Mouse (Mus musculus): ENCODE measurements at regions not wholly inside any gene's neighbourhood (a gene's known extent, or its start where the extent isn't known, plus 50 kb on each side); places are given as distances from the start of the nearest gene placed in this dataset.

DNA sequence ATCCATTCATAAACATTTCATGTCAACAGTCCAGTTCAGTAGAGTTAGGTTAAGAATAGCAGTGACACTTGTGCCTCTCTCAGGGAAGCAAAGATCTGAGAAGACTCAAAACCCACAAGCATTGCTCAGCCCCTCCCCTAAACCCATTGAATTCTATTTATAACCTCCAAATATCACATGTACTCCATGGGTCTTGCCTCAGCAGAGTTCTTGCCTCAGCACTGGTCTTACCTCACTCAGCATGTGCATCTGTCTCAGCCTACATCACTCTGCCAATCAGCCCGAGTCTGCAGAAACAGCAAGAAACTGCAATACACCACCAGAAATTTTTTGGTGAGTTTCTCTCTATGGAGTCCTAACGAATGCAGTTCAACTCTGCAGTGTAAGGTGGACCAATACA is 478.8 kb upstream of the Vstm2b start:
- ATAC-seq (ENCODE audit: insufficient read depth, low FRiP score): no peak
- no peaks in the 10 kb centered on the region for H3K27me3 ChIP-seq (ENCODE audit: control insufficient read depth, insufficient read depth, low read length)
- H3K4me1 ChIP-seq (ENCODE audit: control insufficient read depth, insufficient read depth, low read length): no peaks in the 10 kb centered on the region
- H3K4me2 ChIP-seq (ENCODE audit: low read depth, low read length): no peak overlapping the region
- H3K9ac ChIP-seq (ENCODE audit: low read length): no peak overlapping the region
- no peaks in the 10 kb centered on the region for H3K9me3 ChIP-seq (replicated peaks; ENCODE audit: control insufficient read depth, low read length)
- 71% methylated on average over 2 of the region's 2 CpGs for WGBS
- H3K27ac ChIP-seq (ENCODE audit: low read length): no peak overlapping the region
- H3K4me3 ChIP-seq (replicated peaks; ENCODE audit: low read length): no peak overlapping the region
- H3K36me3 ChIP-seq (ENCODE audit: control insufficient read depth, insufficient read depth, low read length): no peaks in the 10 kb centered on the region

DNA sequence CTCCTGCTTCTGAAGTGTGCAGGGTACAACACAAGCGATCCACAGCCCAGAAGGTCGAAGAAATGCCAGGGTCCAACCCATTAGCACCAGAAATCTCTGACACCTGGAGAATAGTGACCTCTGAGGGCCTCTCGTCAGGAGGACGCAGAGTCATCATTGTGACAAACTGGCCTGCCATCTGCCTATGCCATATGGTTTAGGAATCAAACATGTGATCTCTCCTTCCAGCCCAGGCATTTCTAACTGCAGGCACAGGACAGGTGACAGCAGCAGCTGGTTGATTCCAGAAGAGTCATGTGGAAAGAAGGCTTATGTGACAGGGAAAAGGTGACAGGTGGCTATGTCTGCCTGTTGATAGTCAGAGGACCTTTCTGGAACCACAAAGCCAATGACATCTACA is 476.0 kb upstream of the Vstm2b start:
- no peak overlapping the region for H3K27ac ChIP-seq (ENCODE audit: low read length)
- WGBS: 71% methylated on average over 4 of the region's 4 CpGs
- H3K36me3 ChIP-seq (ENCODE audit: control insufficient read depth, insufficient read depth, low read length): no peaks in the 10 kb centered on the region
- no peaks in the 10 kb centered on the region for H3K9me3 ChIP-seq (replicated peaks; ENCODE audit: control insufficient read depth, low read length)
- H3K4me1 ChIP-seq (ENCODE audit: control insufficient read depth, insufficient read depth, low read length): no peaks in the 10 kb centered on the region
- no peak overlapping the region for H3K4me3 ChIP-seq (replicated peaks; ENCODE audit: low read length)
- H3K27me3 ChIP-seq (ENCODE audit: control insufficient read depth, insufficient read depth, low read length): no peaks in the 10 kb centered on the region
- no peak overlapping the region for H3K9ac ChIP-seq (ENCODE audit: low read length)
- no peak overlapping the region for H3K4me2 ChIP-seq (ENCODE audit: low read depth, low read length)
- ATAC-seq (ENCODE audit: insufficient read depth, low FRiP score): no peak

DNA sequence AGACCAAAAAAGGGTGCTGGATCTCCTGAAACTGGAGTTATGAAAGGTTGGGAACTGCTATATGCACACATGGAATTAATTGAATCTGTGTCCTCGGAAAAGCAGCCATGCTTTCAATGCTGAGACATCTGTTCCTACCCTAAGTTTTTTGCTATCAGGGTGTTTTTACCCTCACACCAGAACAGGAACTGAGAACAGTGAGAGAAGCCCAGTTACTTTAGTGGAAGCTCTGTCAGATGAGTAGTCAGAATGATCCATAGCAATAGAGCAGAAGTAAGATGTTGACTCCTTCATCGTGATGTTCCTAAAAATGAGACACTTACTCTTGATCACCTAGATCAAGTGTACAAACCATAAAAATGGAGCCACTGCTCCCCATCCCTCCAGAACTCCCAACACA is 468.7 kb upstream of the Vstm2b start:
- Histone ChIP-seq H3K4me2 (ENCODE audit: low read depth, low read length) (no peak overlapping the region), H3K36me3 (ENCODE audit: control insufficient read depth, insufficient read depth, low read length) (no peaks in the 10 kb centered on the region), H3K27me3 (ENCODE audit: control insufficient read depth, insufficient read depth, low read length) (no peaks in the 10 kb centered on the region), H3K27ac (ENCODE audit: low read length) (no peak overlapping the region), H3K9me3 (replicated peaks; ENCODE audit: control insufficient read depth, low read length) (no peaks in the 10 kb centered on the region), H3K4me1 (ENCODE audit: control insufficient read depth, insufficient read depth, low read length) (no peaks in the 10 kb centered on the region), H3K9ac (ENCODE audit: low read length) (no peak overlapping the region), H3K4me3 (replicated peaks; ENCODE audit: low read length) (no peak overlapping the region)
- 84% methylated on average over 2 of the region's 2 CpGs for WGBS
- no peak for ATAC-seq (ENCODE audit: insufficient read depth, low FRiP score)

DNA sequence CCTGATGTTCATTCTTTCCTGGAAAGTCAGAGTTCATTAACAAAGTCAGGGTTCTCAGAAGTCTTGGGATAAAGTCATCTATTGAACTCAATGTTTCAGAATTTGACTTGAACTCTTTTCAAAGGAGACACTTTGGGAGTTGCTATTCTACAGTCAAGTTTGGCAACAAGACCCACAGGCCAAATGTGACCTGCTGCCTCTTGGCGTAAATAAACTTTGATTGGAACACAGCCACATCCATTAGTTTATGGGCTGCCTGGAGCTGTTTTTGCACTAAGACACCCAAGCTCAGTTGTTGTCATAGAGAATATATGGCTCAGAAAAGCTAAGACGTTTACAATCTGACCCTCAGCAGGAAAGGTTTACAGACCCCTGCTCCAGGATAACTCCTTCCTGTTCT is 464.2 kb upstream of the Vstm2b start:
- no peak for ATAC-seq (ENCODE audit: insufficient read depth, low FRiP score)
- H3K27ac ChIP-seq (ENCODE audit: low read length): no peak overlapping the region
- no peak overlapping the region for H3K4me2 ChIP-seq (ENCODE audit: low read depth, low read length)
- H3K4me1 ChIP-seq (ENCODE audit: control insufficient read depth, insufficient read depth, low read length): no peaks in the 10 kb centered on the region
- H3K4me3 ChIP-seq (replicated peaks; ENCODE audit: low read length): no peak overlapping the region
- H3K36me3 ChIP-seq (ENCODE audit: control insufficient read depth, insufficient read depth, low read length): no peaks in the 10 kb centered on the region
- H3K9me3 ChIP-seq (replicated peaks; ENCODE audit: control insufficient read depth, low read length): no peaks in the 10 kb centered on the region
- 40% methylated on average over 2 of the region's 2 CpGs for WGBS
- no peaks in the 10 kb centered on the region for H3K27me3 ChIP-seq (ENCODE audit: control insufficient read depth, insufficient read depth, low read length)
- H3K9ac ChIP-seq (ENCODE audit: low read length): no peak overlapping the region

DNA sequence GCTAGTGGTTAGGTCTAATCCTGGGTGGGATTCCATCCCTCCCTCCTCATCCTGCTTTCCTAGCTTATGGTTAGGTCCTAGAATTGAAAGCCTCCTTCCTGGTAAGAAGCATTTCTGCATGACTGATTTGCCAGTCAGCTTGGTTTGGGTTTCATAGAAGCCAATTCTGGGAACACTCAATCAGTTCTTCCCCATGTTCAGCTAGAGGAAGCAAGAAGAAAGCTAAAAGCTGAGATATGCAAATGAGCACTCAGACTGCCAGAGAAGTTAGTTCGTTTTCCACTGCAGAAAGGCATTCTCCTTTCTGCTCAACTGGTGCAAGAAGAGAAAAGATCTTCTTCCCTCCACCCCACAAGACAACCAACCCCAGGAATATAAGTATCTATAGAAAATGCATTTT is 457.0 kb upstream of the Vstm2b start:
- Histone ChIP-seq H3K36me3 (ENCODE audit: control insufficient read depth, insufficient read depth, low read length) (no peaks in the 10 kb centered on the region), H3K4me3 (replicated peaks; ENCODE audit: low read length) (no peak overlapping the region), H3K9me3 (replicated peaks; ENCODE audit: control insufficient read depth, low read length) (no peaks in the 10 kb centered on the region), H3K9ac (ENCODE audit: low read length) (no peak overlapping the region), H3K27ac (ENCODE audit: low read length) (no peak overlapping the region), H3K4me1 (ENCODE audit: control insufficient read depth, insufficient read depth, low read length) (no peaks in the 10 kb centered on the region), H3K4me2 (ENCODE audit: low read depth, low read length) (no peak overlapping the region), H3K27me3 (ENCODE audit: control insufficient read depth, insufficient read depth, low read length) (no peaks in the 10 kb centered on the region)
- 30% methylated on average over 1 of the region's 1 CpGs for WGBS
- no peak for ATAC-seq (ENCODE audit: insufficient read depth, low FRiP score)

DNA sequence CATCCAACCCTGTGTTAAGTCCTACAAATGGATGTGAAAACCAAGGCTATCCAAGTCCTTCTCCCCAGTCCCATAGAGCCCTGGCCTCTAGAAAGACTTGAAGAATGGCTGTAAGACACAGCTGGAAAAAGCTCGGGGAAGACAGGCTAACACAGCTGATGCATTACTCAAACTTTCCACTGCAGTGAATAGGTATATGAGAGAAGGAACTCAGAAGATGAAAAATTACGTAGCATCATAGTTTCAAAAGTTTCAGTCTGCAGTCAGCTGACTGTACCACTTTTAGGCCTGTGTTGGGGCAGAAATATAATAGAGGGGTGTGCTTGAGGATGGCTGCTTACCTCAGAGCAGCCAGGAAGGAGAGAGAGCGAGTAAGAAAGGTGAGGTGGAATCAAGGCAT is 456.3 kb upstream of the Vstm2b start:
- H3K4me3 ChIP-seq (replicated peaks; ENCODE audit: low read length): no peak overlapping the region
- H3K36me3 ChIP-seq (ENCODE audit: control insufficient read depth, insufficient read depth, low read length): no peaks in the 10 kb centered on the region
- WGBS: 75% methylated on average over 3 of the region's 3 CpGs
- no peak overlapping the region for H3K27ac ChIP-seq (ENCODE audit: low read length)
- no peaks in the 10 kb centered on the region for H3K27me3 ChIP-seq (ENCODE audit: control insufficient read depth, insufficient read depth, low read length)
- H3K9me3 ChIP-seq (replicated peaks; ENCODE audit: control insufficient read depth, low read length): no peaks in the 10 kb centered on the region
- H3K9ac ChIP-seq (ENCODE audit: low read length): no peak overlapping the region
- ATAC-seq (ENCODE audit: insufficient read depth, low FRiP score): no peak
- no peaks in the 10 kb centered on the region for H3K4me1 ChIP-seq (ENCODE audit: control insufficient read depth, insufficient read depth, low read length)
- no peak overlapping the region for H3K4me2 ChIP-seq (ENCODE audit: low read depth, low read length)

DNA sequence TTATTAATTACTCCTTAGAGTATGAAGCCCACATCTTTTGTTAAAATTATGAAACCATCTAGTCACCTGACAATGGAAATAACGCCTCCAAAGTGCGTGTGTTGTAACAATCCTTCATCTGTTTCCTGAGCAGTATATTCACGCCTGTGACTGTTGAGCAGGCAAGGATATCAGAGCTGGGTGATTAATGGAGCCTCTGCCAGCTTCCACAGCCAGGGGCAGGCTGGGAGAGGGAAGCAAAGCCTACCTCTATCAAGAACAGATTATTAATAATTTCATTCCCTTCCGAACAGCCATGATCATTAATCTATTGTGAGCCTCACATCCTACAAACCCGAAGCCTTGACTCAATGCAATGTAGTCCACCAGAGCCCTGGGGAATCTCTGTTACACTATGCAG is 431.7 kb upstream of the Vstm2b start:
- 56% methylated on average over 5 of the region's 5 CpGs for WGBS
- Histone ChIP-seq H3K9ac (ENCODE audit: low read length) (no peak overlapping the region), H3K27ac (ENCODE audit: low read length) (no peak overlapping the region), H3K27me3 (ENCODE audit: control insufficient read depth, insufficient read depth, low read length) (no peaks in the 10 kb centered on the region), H3K9me3 (replicated peaks; ENCODE audit: control insufficient read depth, low read length) (no peaks in the 10 kb centered on the region), H3K4me2 (ENCODE audit: low read depth, low read length) (no peak overlapping the region), H3K4me3 (replicated peaks; ENCODE audit: low read length) (no peak overlapping the region), H3K4me1 (ENCODE audit: control insufficient read depth, insufficient read depth, low read length) (no peaks in the 10 kb centered on the region), H3K36me3 (ENCODE audit: control insufficient read depth, insufficient read depth, low read length) (no peaks in the 10 kb centered on the region)
- no peak for ATAC-seq (ENCODE audit: insufficient read depth, low FRiP score)

DNA sequence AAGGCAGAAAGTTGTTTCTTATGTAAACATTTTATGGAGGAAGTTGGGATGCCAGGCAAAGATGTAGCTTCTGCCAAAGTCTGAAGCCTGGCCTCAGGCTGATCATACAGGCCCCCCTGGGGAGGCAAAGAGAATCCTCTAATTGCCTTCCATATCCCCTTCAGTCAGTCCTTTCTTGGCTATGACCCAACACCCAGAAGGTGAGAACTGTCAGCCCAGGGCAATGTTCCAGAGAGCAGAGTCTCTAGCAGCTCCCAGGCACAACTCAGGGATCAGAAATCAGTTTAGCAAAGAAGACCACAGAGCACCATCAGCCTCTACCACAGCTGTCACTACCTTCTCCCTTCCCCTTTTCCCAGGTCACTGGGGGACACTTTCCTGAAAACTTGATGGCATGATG is 410.9 kb upstream of the Vstm2b start:
- Histone ChIP-seq H3K4me3 (replicated peaks; ENCODE audit: low read length) (no peak overlapping the region), H3K4me1 (ENCODE audit: control insufficient read depth, insufficient read depth, low read length) (no peaks in the 10 kb centered on the region), H3K27me3 (ENCODE audit: control insufficient read depth, insufficient read depth, low read length) (no peaks in the 10 kb centered on the region), H3K27ac (ENCODE audit: low read length) (no peak overlapping the region), H3K4me2 (ENCODE audit: low read depth, low read length) (no peak overlapping the region), H3K36me3 (ENCODE audit: control insufficient read depth, insufficient read depth, low read length) (no peaks in the 10 kb centered on the region), H3K9me3 (replicated peaks; ENCODE audit: control insufficient read depth, low read length) (no peaks in the 10 kb centered on the region), H3K9ac (ENCODE audit: low read length) (no peak overlapping the region)
- no peak for ATAC-seq (ENCODE audit: insufficient read depth, low FRiP score)

DNA sequence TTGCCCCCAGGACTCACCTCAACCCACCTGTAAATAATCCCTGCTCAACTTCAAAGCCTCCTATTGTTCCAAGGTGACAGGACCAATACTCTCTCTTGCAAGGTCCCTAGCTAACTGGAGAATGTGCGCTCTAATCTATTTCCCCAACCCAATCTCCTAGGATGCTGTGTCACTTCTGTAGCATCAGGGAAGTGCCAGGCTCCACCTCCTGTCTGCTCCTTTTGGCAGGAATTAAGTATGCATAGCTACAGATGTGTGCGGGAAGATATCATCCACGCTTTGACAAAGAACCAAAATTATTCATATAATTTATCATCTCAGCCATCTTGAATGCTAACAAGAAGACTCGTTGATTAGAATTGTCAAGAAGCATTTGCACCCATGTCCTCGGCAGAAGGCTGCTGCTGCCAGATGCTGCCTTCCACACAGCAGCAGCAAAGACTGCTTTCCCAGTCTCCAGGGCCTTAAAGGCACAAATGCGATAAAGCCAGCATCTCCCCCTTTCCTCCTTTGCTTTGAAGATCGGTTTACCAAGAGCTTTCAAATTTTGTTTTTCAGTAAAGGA is 375.3 kb upstream of the Vstm2b start:
- Histone ChIP-seq H3K9me3 (replicated peaks; ENCODE audit: control insufficient read depth, low read length) (no peaks in the 10 kb centered on the region), H3K4me1 (ENCODE audit: control insufficient read depth, insufficient read depth, low read length) (no peaks in the 10 kb centered on the region), H3K4me2 (ENCODE audit: low read depth, low read length) (no peak overlapping the region), H3K9ac (ENCODE audit: low read length) (no peak overlapping the region), H3K4me3 (replicated peaks; ENCODE audit: low read length) (no peak overlapping the region), H3K27me3 (ENCODE audit: control insufficient read depth, insufficient read depth, low read length) (no peaks in the 10 kb centered on the region), H3K27ac (ENCODE audit: low read length) (no peak overlapping the region), H3K36me3 (ENCODE audit: control insufficient read depth, insufficient read depth, low read length) (no peaks in the 10 kb centered on the region)
- 68% methylated on average over 7 of the region's 7 CpGs for WGBS
- no peak for ATAC-seq (ENCODE audit: insufficient read depth, low FRiP score)

DNA sequence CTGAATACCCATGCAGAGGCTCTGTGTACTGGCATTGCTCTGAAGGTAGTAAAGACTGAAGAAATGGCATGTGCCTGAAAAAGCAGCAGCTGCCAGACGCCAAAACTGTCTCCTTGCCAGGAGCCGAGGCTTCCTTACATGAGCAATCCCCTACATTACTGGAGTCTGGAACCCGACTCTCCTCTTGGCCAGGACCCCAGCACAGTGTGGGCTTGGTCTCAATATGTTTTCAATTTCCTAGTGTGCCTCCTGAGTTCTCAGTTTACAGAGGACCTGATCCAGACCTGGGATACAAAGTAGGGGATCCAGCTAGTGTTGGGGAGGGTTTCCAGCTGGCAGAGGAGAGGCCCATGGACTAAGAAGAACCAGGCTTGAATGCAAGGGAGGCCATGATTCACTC is 361.5 kb upstream of the Vstm2b start:
- no peak overlapping the region for H3K27ac ChIP-seq (ENCODE audit: low read length)

More for the DNA sequence above, 361.5 kb upstream of the Vstm2b start:
- H3K4me3 ChIP-seq (replicated peaks; ENCODE audit: low read length): no peak overlapping the region
- no peak for ATAC-seq (ENCODE audit: insufficient read depth, low FRiP score)
- H3K4me1 ChIP-seq (ENCODE audit: control insufficient read depth, insufficient read depth, low read length): no peaks in the 10 kb centered on the region
- no peaks in the 10 kb centered on the region for H3K27me3 ChIP-seq (ENCODE audit: control insufficient read depth, insufficient read depth, low read length)
- H3K4me2 ChIP-seq (ENCODE audit: low read depth, low read length): no peak overlapping the region
- 58% methylated on average over 3 of the region's 3 CpGs for WGBS
- H3K9me3 ChIP-seq (replicated peaks; ENCODE audit: control insufficient read depth, low read length): no peaks in the 10 kb centered on the region
- no peaks in the 10 kb centered on the region for H3K36me3 ChIP-seq (ENCODE audit: control insufficient read depth, insufficient read depth, low read length)
- H3K9ac ChIP-seq (ENCODE audit: low read length): no peak overlapping the region
